ENCODE assay signal across 17 mouse cellular contexts in genomic region chr2:76585090-76585489, GRCm38 (mm10).
DNase-seq lines count a peak whose midpoint lies in the region; TF ChIP-seq lines count a peak whose summit lies in the region.
"Had no signal": no experiment of that assay in that cellular context is flagged by ENCODE, and none has a peak within 500 bp of the region (broad histone marks: within the 10 kb centered on the region; RNA-seq: fewer than 3 reads in every experiment).

No protein-coding gene starts in this region.

- H3K4me3 ChIP-seq in layer of hippocampus, adult 2 months, result no peak overlapping the region
- no peak overlapping the region for H3K4me3 ChIP-seq in E14TG2a.4 (replicated peaks; ENCODE audit: low read length)
- H3K4me3 ChIP-seq: forebrain, embryonic 15.5 days; limb, embryonic 12.5 days; lung, embryonic 15.5 days; myocyte had no signal

- H3K27me3 ChIP-seq in E14TG2a.4 (ENCODE audit: insufficient read depth, low read length), result no peaks in the 10 kb centered on the region
- H3K27me3 ChIP-seq: forebrain, embryonic 15.5 days; limb, embryonic 12.5 days; lung, embryonic 15.5 days had no signal

- peak; percentile 25 to 34 for DNase-seq in cerebellum, postnatal 10 days
- DNase-seq in cerebellum, postnatal 4 days (ENCODE audit: low spot score in 2 of 2), result no peak
- DNase-seq in layer of hippocampus, adult 2 months (ENCODE audit: low spot score in 2 of 2), result no peak
- DNase-seq in layer of hippocampus, adult 9-11 months, result no peak
- DNase-seq in R1 (ENCODE audit: low read depth, low spot score), result peak; percentile 41
- no peak for DNase-seq in right cerebral cortex, postnatal 14 days
- no peak for DNase-seq in left cerebral cortex, adult 9 months (ENCODE audit: low spot score in 2 of 2)
- DNase-seq: gastrocnemius, postnatal 25 days; heart, postnatal 4 days; kidney, postnatal 14 days; right cerebral cortex, adult 18-20 months; thymus, postnatal 14 days had no signal

- H3K27ac ChIP-seq in layer of hippocampus, adult 2 months, result no peak overlapping the region
- H3K27ac ChIP-seq: forebrain, embryonic 15.5 days; limb, embryonic 12.5 days; lung, embryonic 15.5 days had no signal

- peaks cover 25% of the 10 kb centered on the region for H3K9me3 ChIP-seq in E14TG2a.4 (ENCODE audit: low read length)
- H3K9me3 ChIP-seq: forebrain, embryonic 15.5 days; limb, embryonic 12.5 days; lung, embryonic 15.5 days had no signal

- TF ChIP-seq CTCF in layer of hippocampus, adult 2 months (conservative IDR thresholded peaks at IDR 0.05), result peak; percentile 60
- TF ChIP-seq CTCF in E14TG2a.4 (conservative IDR thresholded peaks at IDR 0.05; ENCODE audit: low read length), result peak; percentile 19; the same call in 1 of the 2 replicates

- H3K4me1 ChIP-seq in E14TG2a.4 (replicated peaks; ENCODE audit: low read depth, low read length), result no peaks in the 10 kb centered on the region
- H3K4me1 ChIP-seq: forebrain, embryonic 15.5 days; limb, embryonic 12.5 days; lung, embryonic 15.5 days had no signal

- H3K36me3 ChIP-seq in E14TG2a.4 (ENCODE audit: insufficient read depth, low read length), result no peaks in the 10 kb centered on the region

Comparison
In these comparisons a context has a peak if more than half of its experiments do, and no peak if none do; other contexts are left out.
1. DNase-seq: peak in cerebellum, postnatal 10 days (2 of 2) and R1 (single experiment); none in cerebellum, postnatal 4 days (0 of 2), layer of hippocampus, adult 2 months (0 of 2), layer of hippocampus, adult 9-11 months (single experiment), right cerebral cortex, postnatal 14 days (single experiment) and left cerebral cortex, adult 9 months (0 of 2).